Mouse (Mus musculus) urinary bladder, adult 2 months (tissue): Measurements from ENCODE around the gene Uox. TPM values are rescaled to one million over a fixed set of nuclear protein-coding genes. Genes with fewer than 3 reads are reported as not detected.

Experiments used
- DNase-seq: peaks from one replicate; pipeline ENCODE4 v3.0.0; 2022; ENCODE audit warnings: low spot score
- polyA plus RNA-seq: library from polyadenylated mRNA; depleted of rRNA; stranded (reverse); fragments of >200 nt; gene quantifications from 2 replicates; pipeline ENCODE4 v1.2.3, GENCODE M21; 2012; rRNA removed

Gene Uox
- not detected in 2 replicates for polyA plus RNA-seq

GRCm38 (mm10) chr3:146570148-146570782 is at the start of gene Uox:
TSS of gene Uox (plus strand) at chr3:146570426.
- DNase-seq, result no peak

GRCm38 (mm10) chr3:146520798-146521651 is 49.2 kb upstream of the Uox start, which contains the start of gene Rpf1:
TSS of gene Rpf1 (minus strand) at chr3:146521429.
- DNase-seq, result peak; percentile 83

GRCm38 (mm10) chr3:146521652-146522020 is 48.6 kb upstream of the Uox start:
- no peak for DNase-seq

- no peak for DNase-seq
These were observed 41.9 kb upstream of the Uox start for GRCm38 (mm10) chr3:146528335-146528734.

- DNase-seq, result no peak
These were observed 35.2 kb upstream of the Uox start for GRCm38 (mm10) chr3:146534986-146535385.

GRCm38 (mm10) chr3:146540521-146541273 is 29.5 kb upstream of the Uox start:
- DNase-seq, result no peak

GRCm38 (mm10) chr3:146543632-146544031 is 26.6 kb upstream of the Uox start:
- DNase-seq, result no peak

GRCm38 (mm10) chr3:146554816-146555215 is 15.4 kb upstream of the Uox start:
- no peak for DNase-seq

GRCm38 (mm10) chr3:146556567-146556966 is 13.7 kb upstream of the Uox start:
- DNase-seq, result no peak

GRCm38 (mm10) chr3:146557507-146557906 is 12.7 kb upstream of the Uox start:
- no peak for DNase-seq

GRCm38 (mm10) chr3:146562936-146563335 is 7.3 kb upstream of the Uox start:
- no peak for DNase-seq

GRCm38 (mm10) chr3:146564268-146565064 is 5.8 kb upstream of the Uox start:
- DNase-seq, result peak; percentile 47

GRCm38 (mm10) chr3:146565065-146565411 is 5.2 kb upstream of the Uox start:
- no peak for DNase-seq

- DNase-seq, result no peak
These were observed 2.9 kb upstream of the Uox start for GRCm38 (mm10) chr3:146567366-146567765.

GRCm38 (mm10) chr3:146567884-146568530 is 2.2 kb upstream of the Uox start:
- DNase-seq, result no peak

GRCm38 (mm10) chr3:146569594-146569993 is 632 bp upstream of the Uox start:
- no peak for DNase-seq

- DNase-seq, result no peak
These were observed 713 bp downstream of the Uox start for GRCm38 (mm10) chr3:146570939-146571338.

GRCm38 (mm10) chr3:146571341-146571740 is 1.1 kb downstream of the Uox start:
- no peak for DNase-seq

GRCm38 (mm10) chr3:146577591-146577990 is 7.4 kb downstream of the Uox start:
- no peak for DNase-seq

- no peak for DNase-seq
These were observed 10.0 kb downstream of the Uox start for GRCm38 (mm10) chr3:146580039-146580729.

GRCm38 (mm10) chr3:146583478-146583877 is 13.3 kb downstream of the Uox start:
- DNase-seq, result no peak
